In genomic region chr16:17526223-17526622, GRCm38 (mm10) we compare ENCODE assay signal across 31 mouse cellular contexts. TPM values are rescaled to one million over a fixed set of nuclear protein-coding genes. Genes with fewer than 3 reads are reported as not detected.
DNase-seq lines count a peak whose midpoint lies in the region; ATAC-seq and TF ChIP-seq lines count a peak whose summit lies in the region.
"Had no signal": no experiment of that assay in that cellular context is flagged by ENCODE, and none has a peak within 500 bp of the region (broad histone marks: within the 10 kb centered on the region; RNA-seq: fewer than 3 reads in every experiment).

No protein-coding gene starts in this region.

- no peak overlapping the region for H3K4me2 ChIP-seq in liver, embryonic 12.5 days
- H3K4me2 ChIP-seq in hindbrain, embryonic 14.5 days (replicated peaks), result no peak overlapping the region
- H3K4me2 ChIP-seq: embryonic facial prominence, embryonic 13.5 days; limb, embryonic 15.5 days; liver, embryonic 15.5 days; lung, embryonic 14.5 days; midbrain, embryonic 15.5 days; neural tube, embryonic 15.5 days had no signal

- no peak; the same call in 1 of the 2 replicates for TF ChIP-seq CTCF in kidney, adult 2 months (conservative IDR thresholded peaks at IDR 0.05; ENCODE audit: insufficient read depth, insufficient read length, low read depth, low read length)

- H3K4me1 ChIP-seq in liver, embryonic 12.5 days, result peaks cover 18% of the 10 kb centered on the region
- H3K4me1 ChIP-seq in kidney, adult 2 months (ENCODE audit: control insufficient read depth, insufficient read depth, low read length), result peaks cover 7% of the 10 kb centered on the region
- H3K4me1 ChIP-seq in hindbrain, embryonic 14.5 days (replicated peaks; ENCODE audit: control insufficient read depth, insufficient read depth, low read length), result peaks cover 9% of the 10 kb centered on the region

- no peaks in the 10 kb centered on the region for H3K27me3 ChIP-seq in liver, embryonic 12.5 days (replicated peaks)
- no peaks in the 10 kb centered on the region for H3K27me3 ChIP-seq in kidney, adult 2 months (replicated peaks; ENCODE audit: control insufficient read depth, insufficient read depth, low read length)
- no peaks in the 10 kb centered on the region for H3K27me3 ChIP-seq in hindbrain, embryonic 14.5 days (ENCODE audit: control insufficient read depth, insufficient read depth, low read length)
- H3K27me3 ChIP-seq: embryonic facial prominence, embryonic 13.5 days; limb, embryonic 15.5 days; liver, embryonic 15.5 days; midbrain, embryonic 15.5 days; neural tube, embryonic 15.5 days had no signal

- no peak overlapping the region for H3K9ac ChIP-seq in liver, embryonic 12.5 days
- H3K9ac ChIP-seq in hindbrain, embryonic 14.5 days, result no peak overlapping the region
- H3K9ac ChIP-seq: embryonic facial prominence, embryonic 13.5 days; limb, embryonic 15.5 days; liver, embryonic 15.5 days; lung, embryonic 14.5 days; midbrain, embryonic 15.5 days; neural tube, embryonic 15.5 days had no signal

- peak overlapping the region; percentile 39; the same call in 1 of the 2 replicates for H3K27ac ChIP-seq in liver, embryonic 12.5 days
- H3K27ac ChIP-seq in kidney, adult 2 months (ENCODE audit: insufficient read depth, low read depth, low read length), result peak overlapping the region; percentile 2
- no peak overlapping the region for H3K27ac ChIP-seq in hindbrain, embryonic 14.5 days
- H3K27ac ChIP-seq: embryonic facial prominence, embryonic 13.5 days; forebrain, embryonic 10.5 days; hindbrain, embryonic 10.5 days; hindbrain, postnatal 0 days; limb, embryonic 15.5 days; liver, embryonic 15.5 days; midbrain, embryonic 10.5 days; midbrain, embryonic 15.5 days; neural tube, embryonic 15.5 days had no signal

- H3K9me3 ChIP-seq in liver, embryonic 12.5 days (replicated peaks), result no peaks in the 10 kb centered on the region
- H3K9me3 ChIP-seq in hindbrain, embryonic 14.5 days (ENCODE audit: control insufficient read depth, low read length), result no peaks in the 10 kb centered on the region
- H3K9me3 ChIP-seq: embryonic facial prominence, embryonic 13.5 days; forebrain, embryonic 10.5 days; hindbrain, embryonic 10.5 days; limb, embryonic 15.5 days; liver, embryonic 15.5 days; midbrain, embryonic 10.5 days; midbrain, embryonic 15.5 days; neural tube, embryonic 15.5 days had no signal

- H3K4me3 ChIP-seq in liver, embryonic 12.5 days, result no peak overlapping the region
- no peak overlapping the region for H3K4me3 ChIP-seq in kidney, adult 2 months (ENCODE audit: insufficient read depth, low read depth, low read length)
- H3K4me3 ChIP-seq in hindbrain, embryonic 14.5 days (replicated peaks; ENCODE audit: low read length), result no peak overlapping the region
- H3K4me3 ChIP-seq: embryonic facial prominence, embryonic 13.5 days; forebrain, embryonic 10.5 days; hindbrain, embryonic 10.5 days; limb, embryonic 15.5 days; liver, embryonic 15.5 days; midbrain, embryonic 10.5 days; midbrain, embryonic 15.5 days; neural tube, embryonic 15.5 days had no signal

- DNase-seq in liver, result no peak
- peak; percentile 83 for DNase-seq in kidney, adult 2 months
- DNase-seq in kidney, postnatal 10 days, result peak; percentile 50
- peak; percentile 63 for DNase-seq in yolk sac, embryonic 10.5 days (ENCODE audit: low spot score)
- no peak for DNase-seq in thymus, postnatal 0 days (ENCODE audit: low spot score)
- no peak for DNase-seq in hindbrain, embryonic 14.5 days (ENCODE audit: low spot score)
- DNase-seq in cerebellum, postnatal 14 days, result no peak
- DNase-seq: adrenal gland, adult 8-10 months; B cell, adult 2 months; cerebellum, adult 8-10 months; gastrocnemius, postnatal 10 days; heart, postnatal 14 days; layer of hippocampus, postnatal 36 days; left cerebral cortex, postnatal 4 days; lung, embryonic 14.5 days; lung, postnatal 14 days; right cerebral cortex, postnatal 25 days; spleen, adult 18-20 months; thymus, adult 2 months; thymus, postnatal 4 days had no signal

- no peak for ATAC-seq in liver, embryonic 12.5 days
- no peak for ATAC-seq in hindbrain, embryonic 14.5 days (ENCODE audit: low FRiP score)
- ATAC-seq: forebrain, embryonic 16.5 days; hindbrain, postnatal 0 days; midbrain, embryonic 15.5 days had no signal

- no peak for TF ChIP-seq POLR2A in kidney, adult 2 months (IDR thresholded peaks at IDR 0.05; ENCODE audit: low read depth, low read length)

- peaks cover 79% of the 10 kb centered on the region for H3K36me3 ChIP-seq in liver, embryonic 12.5 days
- peaks cover 6% of the 10 kb centered on the region; the same call in 1 of the 2 replicates for H3K36me3 ChIP-seq in kidney, adult 2 months (ENCODE audit: control insufficient read depth, insufficient read depth, low read length)
- H3K36me3 ChIP-seq in hindbrain, embryonic 14.5 days (replicated peaks; ENCODE audit: control insufficient read depth, insufficient read depth), result peaks cover 77% of the 10 kb centered on the region

- WGBS in liver, embryonic 12.5 days (ENCODE audit: insufficient replicate concordance), result 76% methylated on average over 6 of the region's 6 CpGs
- WGBS in kidney, adult 2 months, result 64% methylated on average over 6 of the region's 6 CpGs
- 91% methylated on average over 6 of the region's 6 CpGs for WGBS in hindbrain, embryonic 14.5 days

RNA-seq across cellular contexts. Expression of gene Thap7, which starts 4.7 kb away (rescaled TPM):
- 34.2 and 36.6 TPM in 2 replicates for polyA plus RNA-seq in liver, embryonic 12.5 days (2016; fragmentation: Nextera tagmentation; extraction: Ambion mirVana)
- polyA plus RNA-seq in kidney, adult 2 months (2012; rRNA removed), result 103 and 115 TPM in 2 replicates
- 79.7 and 81.0 TPM in 2 replicates for polyA plus RNA-seq in thymus, postnatal 0 days (2015; fragmentation: Nextera tagmentation; extraction: Ambion mirVana)
- 52.0 and 58.9 TPM in 2 replicates for polyA plus RNA-seq in hindbrain, embryonic 14.5 days (2014; fragmentation: Nextera tagmentation; extraction: Ambion mirVana)

RNA-seq across cellular contexts. Expression of gene Lztr1, which starts 17.7 kb away (rescaled TPM):
- polyA plus RNA-seq in liver, embryonic 12.5 days (2016; fragmentation: Nextera tagmentation; extraction: Ambion mirVana), result 31.4 and 34.8 TPM in 2 replicates
- polyA plus RNA-seq in kidney, adult 2 months (2012; rRNA removed), result 295 and 386 TPM in 2 replicates
- 30.9 and 36.4 TPM in 2 replicates for polyA plus RNA-seq in thymus, postnatal 0 days (2015; fragmentation: Nextera tagmentation; extraction: Ambion mirVana)
- polyA plus RNA-seq in hindbrain, embryonic 14.5 days (2014; fragmentation: Nextera tagmentation; extraction: Ambion mirVana), result 112 and 117 TPM in 2 replicates

RNA-seq across cellular contexts. Expression of gene Lrrc74b, which starts 34.8 kb away (rescaled TPM):
- 0.07 TPM in 1 of 2 replicates, not detected in the other for polyA plus RNA-seq in liver, embryonic 12.5 days (2016; fragmentation: Nextera tagmentation; extraction: Ambion mirVana)
- polyA plus RNA-seq in kidney, adult 2 months (2012; rRNA removed), result 0.05 and 0.11 TPM in 2 replicates
- 0.20 and 0.36 TPM in 2 replicates for polyA plus RNA-seq in thymus, postnatal 0 days (2015; fragmentation: Nextera tagmentation; extraction: Ambion mirVana)
- polyA plus RNA-seq in hindbrain, embryonic 14.5 days (2014; fragmentation: Nextera tagmentation; extraction: Ambion mirVana), result 0.74 and 0.92 TPM in 2 replicates
- polyA plus RNA-seq: embryonic facial prominence, embryonic 13.5 days; limb, embryonic 15.5 days; liver, embryonic 15.5 days had no signal

RNA-seq across cellular contexts. Expression of gene P2rx6, which starts 35.5 kb away (rescaled TPM):
- polyA plus RNA-seq in liver, embryonic 12.5 days (2016; fragmentation: Nextera tagmentation; extraction: Ambion mirVana), result 0.08 TPM in 2 replicates
- polyA plus RNA-seq in kidney, adult 2 months (2012; rRNA removed), result 0.86 and 1.1 TPM in 2 replicates
- polyA plus RNA-seq in thymus, postnatal 0 days (2015; fragmentation: Nextera tagmentation; extraction: Ambion mirVana), result 1.4 and 2.0 TPM in 2 replicates
- polyA plus RNA-seq in hindbrain, embryonic 14.5 days (2014; fragmentation: Nextera tagmentation; extraction: Ambion mirVana), result 2.5 and 2.8 TPM in 2 replicates

RNA-seq across cellular contexts. Expression of gene Aifm3, which starts 36.8 kb away (rescaled TPM):
- 0.83 and 0.98 TPM in 2 replicates for polyA plus RNA-seq in liver, embryonic 12.5 days (2016; fragmentation: Nextera tagmentation; extraction: Ambion mirVana)
- polyA plus RNA-seq in kidney, adult 2 months (2012; rRNA removed), result 11.7 and 14.8 TPM in 2 replicates
- 0.40 and 0.42 TPM in 2 replicates for polyA plus RNA-seq in thymus, postnatal 0 days (2015; fragmentation: Nextera tagmentation; extraction: Ambion mirVana)
- polyA plus RNA-seq in hindbrain, embryonic 14.5 days (2014; fragmentation: Nextera tagmentation; extraction: Ambion mirVana), result 5.9 and 6.4 TPM in 2 replicates

Comparison
In these comparisons a context has a peak if more than half of its experiments do, and no peak if none do; other contexts are left out.
1. DNase-seq: peak in kidney, adult 2 months (single experiment), kidney, postnatal 10 days (single experiment) and yolk sac, embryonic 10.5 days (single experiment); none in liver (single experiment), thymus, postnatal 0 days (single experiment), hindbrain, embryonic 14.5 days (single experiment) and cerebellum, postnatal 14 days (0 of 2).